Mouse (Mus musculus) ovary, postnatal 14 days (tissue): ENCODE data around the gene Plekhs1.
"Not testable (repeated sequence)": the region's sequence is repeated elsewhere in the genome, so short reads cannot be mapped to it uniquely, and the experiment has no call there.

Source experiments
- DNase-seq: peaks from one replicate; pipeline ENCODE4 v3.0.0; 2022; ENCODE audit warnings: low spot score

Plekhs1 gene

DNA sequence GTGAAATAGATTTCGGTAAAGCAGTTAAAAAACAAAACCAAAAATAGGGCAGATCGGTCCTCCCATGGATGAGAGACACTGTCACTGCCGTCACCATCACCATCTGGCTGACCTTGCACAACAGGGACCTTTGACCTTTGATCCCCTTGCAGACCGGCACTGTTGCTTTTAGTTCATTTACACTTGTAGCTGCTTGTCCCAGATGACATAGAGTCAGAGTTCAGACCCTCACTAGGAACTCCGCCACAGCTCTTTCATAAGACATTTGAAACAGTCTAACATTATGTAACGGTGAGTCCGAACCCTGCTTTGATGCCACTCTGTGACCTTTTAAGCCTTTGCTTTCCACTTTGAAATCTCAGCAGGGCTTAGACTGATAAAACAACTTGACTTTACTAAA lies 58.0 kb downstream of the Plekhs1 start:
- DNase-seq: not testable (repeated sequence)

DNA sequence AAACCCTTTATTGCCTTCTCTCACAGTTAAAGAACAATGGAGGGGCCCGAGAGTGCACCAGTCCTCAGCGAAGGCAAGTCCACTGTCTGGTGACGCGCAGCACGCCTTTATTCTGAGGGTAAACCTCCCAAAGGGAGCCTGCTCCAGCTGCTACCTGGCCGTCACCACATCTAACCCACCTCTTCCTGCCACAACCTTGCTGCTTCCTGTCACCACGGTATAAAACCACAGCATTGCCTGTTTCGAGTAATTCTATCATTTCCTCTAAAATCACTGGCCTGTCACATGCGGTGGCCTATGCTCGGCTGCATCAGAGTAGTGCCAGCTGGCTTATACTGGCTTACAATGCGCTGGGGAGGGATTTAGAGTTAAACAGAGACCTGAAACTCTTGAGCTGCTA lies 69.1 kb downstream of the Plekhs1 start:
- not testable (repeated sequence) for DNase-seq

DNA sequence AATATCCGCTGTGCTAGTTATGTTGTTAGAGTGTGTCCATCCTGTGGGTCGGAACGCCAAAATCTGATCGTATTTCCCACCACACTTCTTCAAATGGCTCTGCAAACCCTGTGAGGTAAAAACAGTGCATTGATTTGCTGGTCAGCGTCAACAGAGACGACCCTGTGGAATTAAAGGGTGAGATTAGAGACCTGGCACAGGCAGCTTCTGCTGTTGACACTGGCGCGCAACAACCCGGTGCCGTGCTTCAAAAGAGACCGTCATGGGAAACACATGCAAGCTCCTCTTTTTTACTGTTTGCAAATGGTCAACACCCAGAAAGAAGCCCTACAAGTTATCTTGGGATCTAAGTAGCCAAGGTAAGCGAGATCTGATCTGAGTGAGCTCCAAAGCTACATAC lies 69.8 kb downstream of the Plekhs1 start:
- DNase-seq: no peak

DNA sequence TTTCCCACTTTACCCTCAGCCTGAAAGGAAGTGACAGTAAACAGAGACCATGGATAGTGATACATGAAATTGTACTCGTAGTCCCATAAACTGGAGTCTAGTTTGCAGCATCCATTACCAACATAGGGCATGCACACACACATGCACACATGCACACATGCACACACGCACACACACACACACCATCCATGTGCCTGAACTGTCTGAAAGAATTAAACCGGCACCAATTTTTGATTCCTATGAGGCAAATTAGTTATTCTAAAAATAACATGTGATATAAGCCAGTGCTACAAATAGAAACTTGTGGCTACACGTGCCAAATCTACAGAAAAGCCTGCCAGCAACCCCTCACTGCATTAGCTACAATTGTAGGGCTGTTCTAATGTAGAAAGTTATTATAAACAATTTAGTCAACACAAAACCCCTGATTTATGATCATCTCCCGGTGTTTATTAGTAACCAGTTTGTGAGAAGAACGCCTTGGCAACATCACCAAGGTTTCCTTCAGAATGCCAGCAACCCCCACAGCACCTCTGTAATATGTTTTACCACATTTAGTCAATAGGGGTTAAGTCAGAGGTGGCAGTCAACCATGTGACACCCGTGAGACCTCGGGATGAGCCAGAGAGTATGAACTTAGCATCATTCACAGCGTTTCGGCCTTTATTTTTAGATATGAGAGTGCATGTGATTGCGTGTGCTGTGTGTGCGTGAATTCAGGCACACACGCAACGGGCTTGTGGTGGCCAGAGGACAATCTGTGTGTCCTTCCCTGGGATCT lies 72.0 kb downstream of the Plekhs1 start:
- no peak for DNase-seq

DNA sequence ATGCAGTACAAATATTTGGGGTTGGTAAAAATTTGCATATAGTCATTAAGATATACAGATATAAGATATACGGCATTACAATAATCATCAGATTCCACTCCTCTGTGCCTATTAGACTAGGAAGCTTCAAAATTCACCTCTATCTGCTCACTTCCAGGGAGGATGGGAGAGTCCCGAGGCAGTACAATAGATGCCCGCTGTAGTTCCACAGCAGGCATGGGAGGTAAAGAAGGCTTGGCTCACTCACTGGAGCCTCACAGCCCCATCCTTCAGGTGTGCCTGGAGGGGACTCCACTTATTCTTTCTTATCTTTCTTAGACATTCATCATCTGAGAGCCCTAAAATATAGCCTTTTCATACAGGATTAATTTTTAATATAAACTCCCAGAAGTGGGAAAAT lies 72.9 kb downstream of the Plekhs1 start:
- DNase-seq: no peak

DNA sequence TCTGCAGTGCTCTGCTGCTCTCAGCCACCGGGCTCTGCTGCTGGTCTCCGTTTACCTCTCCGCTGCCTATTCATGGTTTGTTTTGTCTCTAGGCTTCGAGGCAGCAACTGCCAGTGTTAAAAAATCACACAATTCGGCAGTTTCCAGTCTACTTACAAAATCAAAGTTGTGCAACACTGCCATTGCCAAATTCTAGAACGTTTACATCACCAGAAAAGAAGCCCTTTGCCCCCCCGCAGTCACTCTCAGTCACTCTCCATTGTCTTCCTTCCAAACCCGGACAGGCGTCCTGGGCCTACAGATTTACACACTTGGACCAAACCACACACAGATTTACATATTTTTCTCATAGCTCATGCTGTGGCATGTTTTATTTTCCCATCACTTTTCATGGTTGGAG lies 73.6 kb downstream of the Plekhs1 start:
- no peak for DNase-seq

DNA sequence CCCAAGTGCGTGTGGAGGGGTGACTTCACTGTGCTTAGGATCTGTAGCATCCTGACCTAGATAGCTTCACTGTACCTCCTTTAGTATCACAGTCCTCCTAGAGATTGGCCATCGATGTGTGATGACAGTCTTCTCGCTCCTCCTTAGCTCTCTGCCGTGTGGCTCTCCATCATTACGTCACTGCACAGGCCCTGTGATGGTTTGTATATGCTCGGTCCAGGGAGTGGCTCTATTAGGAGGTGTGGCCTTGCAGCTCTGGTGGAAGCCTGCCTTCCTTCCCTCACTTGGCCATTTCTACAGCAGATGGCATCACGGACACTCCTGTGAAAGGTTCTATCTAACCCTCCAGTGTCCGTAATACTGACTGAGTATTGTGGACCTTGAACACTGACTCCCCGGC lies 74.3 kb downstream of the Plekhs1 start:
- no peak for DNase-seq
